Mouse (Mus musculus): ENCODE measurements at regions not wholly inside any gene's neighbourhood (a gene's known extent, or its start where the extent isn't known, plus 50 kb on each side); places are given as distances from the start of the nearest gene placed in this dataset.

DNA sequence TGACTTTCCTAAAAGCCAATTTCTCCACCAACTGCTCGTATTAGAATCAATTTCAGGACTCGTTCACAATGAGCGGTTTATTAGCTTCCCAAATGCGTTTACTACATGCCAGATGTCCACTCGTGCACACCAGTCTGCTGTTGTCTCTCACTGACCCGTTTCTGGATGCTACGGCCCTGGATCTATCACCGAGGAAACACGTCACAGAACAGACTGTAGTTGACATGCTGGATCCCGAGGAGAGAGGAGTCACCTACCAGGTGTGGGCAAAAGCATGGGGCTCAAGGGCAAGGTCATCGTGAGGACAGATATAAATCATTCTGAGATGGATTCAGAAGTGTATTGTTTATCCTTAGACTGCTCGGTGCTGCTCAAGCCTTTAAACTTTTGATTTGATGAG lies 375.9 kb downstream of the Cmpk2 start:
- H3K36me3 ChIP-seq (ENCODE audit: control insufficient read depth, insufficient read depth), result no peaks in the 10 kb centered on the region
- no peaks in the 10 kb centered on the region for H3K27me3 ChIP-seq (ENCODE audit: control insufficient read depth, insufficient read depth, insufficient read length)
- H3K4me3 ChIP-seq (ENCODE audit: insufficient read depth, poor library complexity, severe bottlenecking), result no peak overlapping the region
- H3K79me3 ChIP-seq (ENCODE audit: low read depth), result no peaks in the 10 kb centered on the region
- H3ac ChIP-seq (ENCODE audit: control insufficient read depth, insufficient read length, low read depth), result no peak overlapping the region
- no peaks in the 10 kb centered on the region for H3K79me2 ChIP-seq (ENCODE audit: control insufficient read depth, insufficient read depth)
- TF ChIP-seq MAX (IDR thresholded peaks at IDR 0.05), result no peak
- TF ChIP-seq MYOG (IDR thresholded peaks at IDR 0.05; ENCODE audit: control insufficient read depth, extremely low read depth, insufficient read length), result no peak
- TF ChIP-seq CEBPB (IDR thresholded peaks at IDR 0.05; ENCODE audit: low read depth), result no peak
- no peak for TF ChIP-seq FOSL1 (IDR thresholded peaks at IDR 0.05; ENCODE audit: insufficient read depth, low read length, poor library complexity, severe bottlenecking)
- no peak for TF ChIP-seq CTCF (IDR thresholded peaks at IDR 0.05; ENCODE audit: control insufficient read depth, insufficient read depth, insufficient read length)
- no peak for TF ChIP-seq USF1 (IDR thresholded peaks at IDR 0.05; ENCODE audit: low read depth)
- no peak for TF ChIP-seq MYOD1 (IDR thresholded peaks at IDR 0.05; ENCODE audit: control insufficient read depth, insufficient read length, low read depth)

DNA sequence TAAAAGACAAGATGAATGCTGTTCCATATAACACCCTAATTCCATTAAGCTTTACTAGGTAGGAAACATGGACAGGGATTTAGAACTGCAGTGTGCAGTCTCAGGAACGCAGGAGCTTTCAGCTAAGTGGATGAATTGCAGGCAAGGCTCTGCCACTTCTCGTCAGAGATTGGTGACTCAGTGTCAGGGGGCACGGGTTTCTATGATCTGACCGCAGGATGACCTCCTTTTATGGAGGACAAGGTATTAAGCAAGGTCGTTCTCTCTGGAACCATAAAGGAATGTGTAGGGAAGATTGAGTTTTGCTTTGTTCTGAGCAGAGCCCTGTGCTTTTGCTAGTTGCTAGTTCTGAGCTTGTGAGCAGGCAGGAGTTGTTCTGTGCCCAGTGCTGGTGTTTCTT lies 373.7 kb downstream of the Cmpk2 start:
- no peak for TF ChIP-seq MYOG (IDR thresholded peaks at IDR 0.05; ENCODE audit: control insufficient read depth, extremely low read depth, insufficient read length)
- no peak for TF ChIP-seq FOSL1 (IDR thresholded peaks at IDR 0.05; ENCODE audit: insufficient read depth, low read length, poor library complexity, severe bottlenecking)
- TF ChIP-seq USF1 (IDR thresholded peaks at IDR 0.05; ENCODE audit: low read depth), result no peak
- TF ChIP-seq CEBPB (IDR thresholded peaks at IDR 0.05; ENCODE audit: low read depth), result no peak
- no peak overlapping the region for H3ac ChIP-seq (ENCODE audit: control insufficient read depth, insufficient read length, low read depth)
- H3K36me3 ChIP-seq (ENCODE audit: control insufficient read depth, insufficient read depth), result no peaks in the 10 kb centered on the region
- no peak overlapping the region for H3K4me3 ChIP-seq (ENCODE audit: insufficient read depth, poor library complexity, severe bottlenecking)
- no peaks in the 10 kb centered on the region for H3K79me2 ChIP-seq (ENCODE audit: control insufficient read depth, insufficient read depth)
- no peaks in the 10 kb centered on the region for H3K27me3 ChIP-seq (ENCODE audit: control insufficient read depth, insufficient read depth, insufficient read length)
- H3K79me3 ChIP-seq (ENCODE audit: low read depth), result no peaks in the 10 kb centered on the region

DNA sequence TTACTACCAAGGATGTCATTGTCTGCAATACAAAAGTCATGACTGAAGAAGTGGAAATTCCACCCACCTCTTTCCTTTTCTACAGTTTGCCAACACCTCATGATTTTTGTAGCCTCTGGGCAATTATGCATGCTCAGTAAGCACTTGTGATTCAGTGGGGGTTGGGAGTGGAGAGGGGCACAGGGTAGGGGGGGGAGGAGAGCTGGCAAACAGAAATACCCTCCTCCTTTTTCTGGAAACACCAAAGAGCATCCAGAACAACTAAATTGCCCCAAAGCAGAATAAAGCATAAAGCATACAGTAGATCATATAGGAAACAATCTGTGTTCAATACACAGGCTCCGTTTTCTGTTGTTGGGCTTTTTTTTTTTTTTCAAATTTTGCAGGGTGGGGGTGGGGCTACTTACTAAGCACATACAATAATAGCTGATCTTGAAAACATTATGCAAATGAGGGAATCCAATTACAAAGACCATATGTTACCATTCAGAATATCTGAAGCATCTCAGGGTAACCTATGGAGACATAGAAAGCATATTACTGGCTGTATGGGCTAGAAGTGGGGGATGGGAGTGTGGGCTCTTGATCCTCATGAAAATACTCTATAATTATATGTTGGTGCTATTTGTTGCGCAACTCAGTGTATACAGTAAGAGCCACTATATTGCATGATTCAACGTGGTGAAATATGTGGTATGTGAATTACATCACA lies 352.4 kb downstream of the Cmpk2 start:
- no peak for TF ChIP-seq MAX (IDR thresholded peaks at IDR 0.05)
- no peak for TF ChIP-seq FOSL1 (IDR thresholded peaks at IDR 0.05; ENCODE audit: insufficient read depth, low read length, poor library complexity, severe bottlenecking)
- no peak for TF ChIP-seq MYOD1 (IDR thresholded peaks at IDR 0.05; ENCODE audit: control insufficient read depth, insufficient read length, low read depth)
- no peak for TF ChIP-seq CEBPB (IDR thresholded peaks at IDR 0.05; ENCODE audit: low read depth)
- no peak for TF ChIP-seq CTCF (IDR thresholded peaks at IDR 0.05; ENCODE audit: control insufficient read depth, insufficient read depth, insufficient read length)
- TF ChIP-seq MYOG (IDR thresholded peaks at IDR 0.05; ENCODE audit: control insufficient read depth, extremely low read depth, insufficient read length), result no peak
- TF ChIP-seq USF1 (IDR thresholded peaks at IDR 0.05; ENCODE audit: low read depth), result no peak
- no peak overlapping the region for H3K4me3 ChIP-seq (ENCODE audit: insufficient read depth, poor library complexity, severe bottlenecking)
- no peak overlapping the region for H3ac ChIP-seq (ENCODE audit: control insufficient read depth, insufficient read length, low read depth)
- H3K79me3 ChIP-seq (ENCODE audit: low read depth), result no peaks in the 10 kb centered on the region
- no peaks in the 10 kb centered on the region for H3K27me3 ChIP-seq (ENCODE audit: control insufficient read depth, insufficient read depth, insufficient read length)
- H3K79me2 ChIP-seq (ENCODE audit: control insufficient read depth, insufficient read depth), result no peaks in the 10 kb centered on the region
- no peaks in the 10 kb centered on the region for H3K36me3 ChIP-seq (ENCODE audit: control insufficient read depth, insufficient read depth)

GRCm38 (mm10) chr12:26817866-26818265 lies 348.9 kb downstream of the Cmpk2 start:
- H3ac ChIP-seq (ENCODE audit: control insufficient read depth, insufficient read length, low read depth), result no peak overlapping the region
- H3K79me2 ChIP-seq (ENCODE audit: control insufficient read depth, insufficient read depth), result no peaks in the 10 kb centered on the region
- no peaks in the 10 kb centered on the region for H3K79me3 ChIP-seq (ENCODE audit: low read depth)
- TF ChIP-seq CEBPB (IDR thresholded peaks at IDR 0.05; ENCODE audit: low read depth) (no peak), FOSL1 (IDR thresholded peaks at IDR 0.05; ENCODE audit: insufficient read depth, low read length, poor library complexity, severe bottlenecking) (no peak), MYOD1 (IDR thresholded peaks at IDR 0.05; ENCODE audit: control insufficient read depth, insufficient read length, low read depth) (no peak), CTCF (IDR thresholded peaks at IDR 0.05; ENCODE audit: control insufficient read depth, insufficient read depth, insufficient read length) (no peak), USF1 (IDR thresholded peaks at IDR 0.05; ENCODE audit: low read depth) (no peak), MAX (IDR thresholded peaks at IDR 0.05) (no peak), MYOG (IDR thresholded peaks at IDR 0.05; ENCODE audit: control insufficient read depth, extremely low read depth, insufficient read length) (no peak)
- no peak overlapping the region for H3K4me3 ChIP-seq (ENCODE audit: insufficient read depth, poor library complexity, severe bottlenecking)
- H3K27me3 ChIP-seq (ENCODE audit: control insufficient read depth, insufficient read depth, insufficient read length), result no peaks in the 10 kb centered on the region
- no peaks in the 10 kb centered on the region for H3K36me3 ChIP-seq (ENCODE audit: control insufficient read depth, insufficient read depth)

GRCm38 (mm10) chr12:26815771-26816170 lies 346.8 kb downstream of the Cmpk2 start:
- Histone ChIP-seq H3K79me3 (ENCODE audit: low read depth) (no peaks in the 10 kb centered on the region), H3K79me2 (ENCODE audit: control insufficient read depth, insufficient read depth) (no peaks in the 10 kb centered on the region), H3ac (ENCODE audit: control insufficient read depth, insufficient read length, low read depth) (no peak overlapping the region), H3K36me3 (ENCODE audit: control insufficient read depth, insufficient read depth) (no peaks in the 10 kb centered on the region), H3K27me3 (ENCODE audit: control insufficient read depth, insufficient read depth, insufficient read length) (no peaks in the 10 kb centered on the region), H3K4me3 (ENCODE audit: insufficient read depth, poor library complexity, severe bottlenecking) (no peak overlapping the region)
- no peak for TF ChIP-seq MYOD1 (IDR thresholded peaks at IDR 0.05; ENCODE audit: control insufficient read depth, insufficient read length, low read depth)
- TF ChIP-seq FOSL1 (IDR thresholded peaks at IDR 0.05; ENCODE audit: insufficient read depth, low read length, poor library complexity, severe bottlenecking), result no peak
- TF ChIP-seq CTCF (IDR thresholded peaks at IDR 0.05; ENCODE audit: control insufficient read depth, insufficient read depth, insufficient read length), result no peak
- TF ChIP-seq MAX (IDR thresholded peaks at IDR 0.05), result no peak
- no peak for TF ChIP-seq CEBPB (IDR thresholded peaks at IDR 0.05; ENCODE audit: low read depth)
- no peak for TF ChIP-seq MYOG (IDR thresholded peaks at IDR 0.05; ENCODE audit: control insufficient read depth, extremely low read depth, insufficient read length)
- no peak for TF ChIP-seq USF1 (IDR thresholded peaks at IDR 0.05; ENCODE audit: low read depth)
